Mouse (Mus musculus) left cerebral cortex, adult 8-10 months (tissue): ENCODE results near the gene Amz2. TPM values are rescaled to one million over a fixed set of nuclear protein-coding genes. Genes with fewer than 3 reads are reported as not detected.
A peak's percentile ranks its signal among the peaks of the same experiment; 100 is the strongest.

ENCODE experiments used
- DNase-seq, 2 experiments: peaks; one replicate each; pipeline ENCODE4 v3.0.0; 2022; ENCODE audit warnings: low spot score in 2 of 2
- total RNA-seq, 4 experiments: library from RNA; stranded (reverse); gene quantifications; 2 replicates each; pipeline ENCODE4 v1.2.4; 2022

Gene Amz2
- total RNA-seq = 10 to 100 TPM; 44.4 to 56.2 (median 52.9) TPM

GRCm38 (mm10) chr11:109425392-109426271 is at the start of gene Amz2:
Gene Amz2 (plus strand): TSS chr11:109425946.
- DNase-seq = peak; percentile 97

DNA sequence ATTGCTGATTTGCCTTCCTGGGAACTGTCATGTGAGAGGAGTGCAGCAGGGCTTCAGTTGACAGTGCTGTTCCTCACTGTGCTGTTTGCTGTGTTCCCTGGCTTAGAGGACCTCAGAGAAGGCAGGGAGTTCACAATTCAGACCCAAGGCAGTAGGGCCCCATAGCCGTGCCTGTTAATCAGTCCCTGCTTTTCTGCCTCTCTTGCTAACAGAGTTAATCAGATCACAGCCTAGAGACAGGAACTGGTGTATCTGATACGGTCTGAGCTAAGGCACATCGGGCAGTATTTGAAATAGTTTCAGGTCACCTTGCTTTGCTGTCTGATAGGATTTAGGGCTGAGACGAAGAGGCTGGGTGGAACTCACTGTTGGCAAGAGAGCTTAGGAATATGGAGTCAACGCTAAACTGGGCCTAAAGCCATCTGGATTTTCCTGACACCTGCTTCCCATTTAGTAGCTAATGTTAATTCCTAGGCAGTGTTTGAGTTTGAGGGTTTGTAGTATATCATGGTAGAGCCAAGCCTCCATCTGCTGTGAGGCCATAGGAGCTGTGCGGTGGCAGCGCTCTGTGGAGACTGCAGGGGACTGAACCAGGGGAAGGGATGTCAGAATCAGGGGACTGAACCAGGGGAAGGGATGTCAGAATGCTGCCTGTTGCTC is 49.1 kb upstream of the Amz2 start:
- no peak for DNase-seq

DNA sequence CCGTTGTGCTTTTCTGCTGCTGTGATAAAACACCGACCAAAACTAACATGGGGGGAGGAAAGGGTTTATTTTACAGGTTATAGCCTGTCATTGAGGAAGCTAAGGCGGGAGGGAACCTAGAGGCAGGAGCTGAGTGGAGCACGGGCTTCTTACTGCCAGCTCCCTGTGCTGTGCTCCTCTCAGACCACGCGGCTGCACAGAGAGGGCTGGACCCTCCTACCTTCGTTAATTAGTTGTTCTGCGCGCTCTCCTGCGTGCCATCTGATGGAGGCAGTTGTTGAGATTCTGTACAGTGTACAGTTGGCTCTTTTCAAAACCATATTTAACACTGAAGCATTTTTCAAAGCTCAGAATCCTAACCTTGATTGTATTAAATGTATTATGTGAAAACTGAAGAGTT is 48.3 kb upstream of the Amz2 start:
- no peak for DNase-seq

- no peak for DNase-seq
Measured at GRCm38 (mm10) chr11:109378051-109378450, 47.7 kb upstream of the Amz2 start.

DNA sequence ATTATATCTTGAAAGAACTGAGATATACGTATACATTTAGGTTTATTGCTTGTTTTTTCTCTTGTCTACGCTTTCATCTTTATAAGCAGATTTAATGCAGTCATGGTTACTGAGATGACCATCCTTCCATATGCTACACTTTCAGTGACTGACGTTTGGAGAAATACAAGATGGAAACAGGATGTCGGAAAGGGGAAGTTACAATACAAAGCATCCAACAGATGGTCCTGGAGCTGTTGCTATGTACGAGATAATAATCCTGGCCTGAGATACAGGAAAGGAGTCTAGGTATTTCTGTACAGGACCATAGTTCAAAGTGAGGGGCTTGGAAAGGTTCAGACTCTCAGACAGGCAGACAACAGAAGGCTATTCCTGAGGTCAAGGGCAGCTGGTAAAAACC is 45.1 kb upstream of the Amz2 start:
- no peak for DNase-seq

GRCm38 (mm10) chr11:109385296-109385695 is 40.5 kb upstream of the Amz2 start:
- DNase-seq = no peak

DNA sequence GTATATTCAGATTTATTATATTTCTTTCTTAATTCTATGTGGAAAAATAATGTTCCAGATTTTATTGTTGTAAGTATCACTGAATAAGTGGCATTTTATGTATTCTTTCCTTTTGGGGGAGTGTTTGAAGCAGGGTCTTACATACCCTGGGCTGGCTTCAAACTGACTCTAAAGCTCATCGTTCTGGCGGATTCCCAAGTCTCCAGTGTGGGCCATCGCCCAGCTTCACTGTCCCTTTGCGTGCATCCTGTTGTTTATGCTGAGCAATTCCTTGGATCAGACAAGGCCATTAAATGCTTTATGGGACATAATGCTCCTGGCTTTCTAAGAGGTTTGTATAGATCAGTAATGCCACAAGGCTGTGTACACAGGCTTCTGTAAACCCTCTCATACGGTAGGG is 36.7 kb upstream of the Amz2 start:
- DNase-seq = no peak

GRCm38 (mm10) chr11:109391200-109391599 is 34.5 kb upstream of the Amz2 start:
- DNase-seq = no peak

DNA sequence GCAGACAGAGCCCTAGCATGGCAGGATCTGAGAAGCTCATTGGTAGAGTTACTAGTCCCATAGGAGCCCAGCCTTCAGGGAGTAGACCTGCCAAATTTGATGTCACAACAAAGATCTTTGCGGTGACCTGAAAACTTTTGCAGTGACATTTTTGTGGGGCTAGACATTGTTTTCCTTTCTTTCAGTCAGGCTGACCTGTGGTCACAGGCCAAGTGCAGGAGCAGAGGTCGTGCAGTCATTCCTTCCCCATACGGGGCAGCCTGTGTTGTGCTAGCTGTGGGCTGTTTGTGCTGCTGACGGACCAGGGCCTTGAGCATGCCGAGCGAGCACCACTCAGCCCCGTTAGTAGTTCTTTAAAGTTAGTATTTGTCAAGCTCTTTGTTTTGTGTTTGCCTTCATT is 34.0 kb upstream of the Amz2 start:
- DNase-seq = no peak

DNA sequence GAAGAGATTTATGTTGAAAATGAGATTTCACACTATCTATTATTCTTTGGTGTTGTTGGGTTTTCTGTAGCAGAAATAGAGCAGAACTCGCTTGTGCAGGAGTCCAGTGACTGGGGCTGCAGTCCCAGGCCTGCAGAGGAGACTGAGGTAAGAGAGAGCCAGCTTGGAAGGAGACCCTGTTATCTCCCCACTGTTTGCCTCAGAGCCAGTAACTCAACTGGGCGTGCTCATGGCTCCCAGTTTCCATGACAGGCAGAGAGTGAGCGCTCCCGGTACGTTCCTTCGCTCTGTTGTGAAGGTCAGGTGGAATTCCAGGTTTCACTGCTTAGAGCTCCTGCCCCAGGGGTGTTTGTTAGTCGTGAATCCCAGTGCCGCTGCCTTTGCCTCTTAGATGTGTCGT is 33.1 kb upstream of the Amz2 start:
- no peak for DNase-seq

GRCm38 (mm10) chr11:109394758-109395157 is 31.0 kb upstream of the Amz2 start:
- DNase-seq = no peak

DNA sequence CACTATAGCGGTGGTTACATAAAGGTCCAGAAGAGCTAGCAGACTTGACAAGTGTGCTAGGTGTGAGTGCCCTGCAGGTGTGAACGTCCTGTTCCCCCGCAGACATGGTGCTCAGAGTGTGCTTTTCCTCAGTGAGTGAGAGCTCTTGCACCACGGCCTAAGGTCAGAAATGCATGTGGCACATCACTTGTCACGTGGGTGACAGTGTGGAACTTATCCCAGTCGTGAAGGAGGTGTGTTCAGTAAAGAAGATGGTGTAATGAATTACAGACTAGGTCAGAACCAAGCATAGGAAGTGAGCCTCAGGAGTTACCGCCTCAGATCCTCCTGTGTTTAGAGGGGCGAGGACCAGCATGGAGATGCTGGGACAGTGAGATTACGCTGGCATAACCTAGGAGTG is 30.5 kb upstream of the Amz2 start:
- no peak for DNase-seq

- DNase-seq = no peak
Measured at GRCm38 (mm10) chr11:109406431-109406830, 19.3 kb upstream of the Amz2 start.

- no peak for DNase-seq
Measured at GRCm38 (mm10) chr11:109410197-109410980, 15.4 kb upstream of the Amz2 start.

DNA sequence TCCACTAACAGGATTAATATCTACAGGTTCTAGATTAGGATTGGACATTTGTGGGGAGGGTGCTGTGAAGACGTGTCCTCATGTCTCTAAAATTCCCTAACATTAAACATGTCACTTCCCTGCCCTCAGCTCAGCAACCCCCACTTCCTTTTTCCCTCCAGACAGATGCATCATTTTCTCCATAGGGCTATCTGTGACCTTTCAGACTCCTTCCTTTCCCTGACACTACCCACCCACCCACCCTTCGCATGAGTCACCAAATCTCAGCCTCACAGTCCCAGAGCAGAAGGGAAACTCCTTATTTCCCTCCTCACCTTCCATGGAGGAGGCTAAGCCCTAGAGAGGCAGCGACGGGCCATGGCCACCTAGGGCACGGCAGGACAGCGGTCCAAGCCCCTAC is 12.1 kb upstream of the Amz2 start, which contains the start of gene 9930022D16Rik:
9930022D16Rik (plus strand) TSS at position 301 of the 400 bp plus-strand sequence.
- no peak for DNase-seq

- no peak for DNase-seq
Measured at GRCm38 (mm10) chr11:109414802-109415201, 10.9 kb upstream of the Amz2 start.

- DNase-seq = no peak
Measured at GRCm38 (mm10) chr11:109416709-109417420, 8.9 kb upstream of the Amz2 start.

DNA sequence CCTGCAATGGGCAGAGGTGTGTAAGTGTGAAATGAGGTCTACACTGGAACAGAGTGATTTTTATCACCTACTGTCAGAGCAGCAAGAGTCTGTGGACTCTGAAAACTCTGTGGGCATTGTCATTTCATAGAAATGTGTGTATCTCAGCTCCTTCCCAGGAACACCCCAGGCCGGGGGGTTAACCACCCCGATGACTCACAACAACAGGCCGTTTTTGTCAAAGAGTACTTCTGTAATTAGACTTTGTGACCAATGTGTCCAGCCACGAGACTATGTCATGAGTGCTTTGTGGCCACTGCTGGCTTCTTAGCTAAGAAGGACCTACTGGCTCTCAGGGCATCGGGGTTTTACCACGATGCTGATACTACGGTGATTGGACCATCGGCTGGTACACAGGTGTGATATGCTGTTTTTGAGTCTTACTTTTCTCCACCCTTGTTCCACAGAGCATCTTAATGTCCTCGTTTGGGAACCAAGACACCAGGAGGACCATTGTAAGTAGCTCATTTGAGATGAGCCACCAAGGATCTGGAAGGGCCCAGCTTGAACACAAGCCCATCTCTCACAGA is 8.2 kb upstream of the Amz2 start:
- DNase-seq = no peak

GRCm38 (mm10) chr11:109419461-109419860 is 6.3 kb upstream of the Amz2 start:
- no peak for DNase-seq

- DNase-seq = no peak
Measured at GRCm38 (mm10) chr11:109419961-109420566, 5.7 kb upstream of the Amz2 start.

DNA sequence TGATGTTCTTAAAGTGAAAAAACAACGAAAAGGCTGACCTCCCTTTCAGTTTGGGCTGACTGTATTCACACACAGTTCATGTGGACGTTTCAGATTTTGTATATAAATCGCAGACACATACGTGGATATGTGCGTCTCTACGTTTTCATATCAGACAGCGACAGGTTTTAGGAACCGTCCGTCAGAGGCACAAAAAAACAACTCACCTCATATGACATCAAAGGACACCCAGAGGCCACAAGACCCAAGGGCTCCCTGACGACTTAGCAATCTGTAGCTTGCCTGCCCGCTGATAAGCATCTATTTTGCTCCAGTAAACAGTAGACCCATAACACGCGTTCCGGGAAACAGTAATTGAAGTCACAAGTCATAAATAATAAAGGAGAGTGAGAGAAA is 5.2 kb upstream of the Amz2 start:
- DNase-seq = no peak
